ENCODE assay signal across 8 mouse cellular contexts in the genomic region with DNA sequence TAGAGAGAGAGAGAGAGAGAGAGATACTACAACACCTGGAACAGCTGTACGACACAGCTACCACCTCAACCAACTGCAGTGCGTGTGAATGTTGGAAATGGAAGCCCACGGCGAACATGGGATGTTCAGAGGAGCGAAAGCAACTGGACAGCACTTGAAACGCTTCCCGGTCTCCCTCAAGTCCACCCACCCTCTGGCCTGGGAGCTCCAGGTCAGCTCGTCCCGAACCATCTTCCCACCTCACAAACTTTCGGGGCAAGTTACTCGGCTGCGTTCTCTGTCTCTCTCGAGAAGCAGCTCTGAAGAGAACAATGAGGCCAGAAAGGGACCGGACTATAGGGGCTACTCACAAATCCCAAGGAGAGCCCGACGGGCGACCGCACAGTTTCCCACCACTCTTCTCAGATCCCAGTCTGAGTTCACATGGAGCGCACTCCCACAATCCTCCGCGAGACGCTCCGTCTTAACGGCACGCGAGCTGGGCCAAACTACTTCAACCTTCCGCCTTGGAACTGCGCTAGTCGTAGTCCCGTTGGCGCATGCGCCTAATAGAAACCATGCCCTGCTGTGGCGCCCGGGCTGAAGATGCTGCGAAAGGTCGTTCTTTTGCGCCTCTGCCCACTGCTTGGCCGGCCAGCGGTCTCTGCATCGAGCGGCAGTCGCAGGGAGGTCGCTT. TPM values are rescaled to one million over a fixed set of nuclear protein-coding genes. Genes with fewer than 3 reads are reported as not detected.
DNase-seq lines count a peak whose midpoint lies in the region; ATAC-seq and TF ChIP-seq lines count a peak whose summit lies in the region.

TSS of gene Esf1 (minus strand) at position 438 of the 676 bp plus-strand sequence.
TSS of gene Ndufaf5 (plus strand) at position 523 of the 676 bp plus-strand sequence.

- intact Hi-C loops in heart, adult 2 months (cut with DNase I), result loop anchor here (2.0 to 10.0 kb wide), 2 partner anchors 103 to 225 kb away; partner anchors contain the start of genes Macrod2 and Tasp1

- peak; percentile 80 for TF ChIP-seq POLR2A in heart, adult 2 months (IDR thresholded peaks at IDR 0.05; ENCODE audit: insufficient read depth, low read depth, low read length)

- peak within 1 kb of the TSS; percentile 69 for H3K4me2 ChIP-seq in embryonic facial prominence, embryonic 14.5 days (ENCODE audit: low read depth, low read length)
- H3K4me2 ChIP-seq in limb, embryonic 13.5 days (replicated peaks), result peak within 1 kb of the TSS; percentile 88
- H3K4me2 ChIP-seq in midbrain, embryonic 16.5 days (ENCODE audit: low read length), result peak within 1 kb of the TSS; percentile 84

- H3K9me3 ChIP-seq in embryonic facial prominence, embryonic 14.5 days (ENCODE audit: control insufficient read depth, low read length), result no peaks in the 10 kb centered on the region
- no peaks in the 10 kb centered on the region for H3K9me3 ChIP-seq in limb, embryonic 13.5 days
- no peaks in the 10 kb centered on the region for H3K9me3 ChIP-seq in midbrain, embryonic 16.5 days (replicated peaks; ENCODE audit: control insufficient read depth, low read length, poor library complexity, severe bottlenecking)

- DNase-seq in 3T3-L1 (ENCODE audit: low read depth, low spot score), result peak; percentile 99
- peak; percentile 93 for DNase-seq in adrenal gland, postnatal 4 days (ENCODE audit: low spot score in 2 of 2)
- DNase-seq in embryonic facial prominence, embryonic 14.5 days (ENCODE audit: low spot score), result peak; percentile 99
- peak; percentile 97 to 98 for DNase-seq in heart, adult 2 months
- DNase-seq in kidney, adult 8-10 months, result peak; percentile 96 to 99
- peak; percentile 92 to 96 for DNase-seq in spleen, postnatal 10 days (ENCODE audit: low spot score in 2 of 2)

- no peaks in the 10 kb centered on the region for H3K27me3 ChIP-seq in embryonic facial prominence, embryonic 14.5 days (replicated peaks; ENCODE audit: control insufficient read depth, insufficient read depth, low read length)
- H3K27me3 ChIP-seq in heart, adult 2 months (ENCODE audit: control insufficient read depth, insufficient read depth, low read length), result no peaks in the 10 kb centered on the region
- no peaks in the 10 kb centered on the region for H3K27me3 ChIP-seq in limb, embryonic 13.5 days
- no peaks in the 10 kb centered on the region for H3K27me3 ChIP-seq in midbrain, embryonic 16.5 days (ENCODE audit: control insufficient read depth, insufficient read depth, low read depth, low read length)

- H3K4me3 ChIP-seq in embryonic facial prominence, embryonic 14.5 days (ENCODE audit: low read depth, low read length), result peak within 1 kb of the TSS; percentile 76
- H3K4me3 ChIP-seq in heart, adult 2 months, result peak within 1 kb of the TSS; percentile 91
- H3K4me3 ChIP-seq in limb, embryonic 13.5 days, result peak within 1 kb of the TSS; percentile 90
- H3K4me3 ChIP-seq in midbrain, embryonic 16.5 days (ENCODE audit: low read depth, low read length), result peak within 1 kb of the TSS; percentile 84

- H3K36me3 ChIP-seq in embryonic facial prominence, embryonic 14.5 days (ENCODE audit: control insufficient read depth, insufficient read depth, low read length), result peaks cover 24% of the 10 kb centered on the region
- H3K36me3 ChIP-seq in heart, adult 2 months (ENCODE audit: control insufficient read depth, insufficient read depth, low read length), result peaks cover 1% of the 10 kb centered on the region
- peaks cover 23% of the 10 kb centered on the region for H3K36me3 ChIP-seq in limb, embryonic 13.5 days
- H3K36me3 ChIP-seq in midbrain, embryonic 16.5 days (ENCODE audit: control insufficient read depth, insufficient read depth, low read length), result peaks cover 8% of the 10 kb centered on the region

- TF ChIP-seq EP300 in heart, adult 2 months (IDR thresholded peaks at IDR 0.05; ENCODE audit: insufficient read depth, low read depth, low read length), result peak; percentile 85

- no peak for TF ChIP-seq CTCF in heart, adult 2 months (IDR thresholded peaks at IDR 0.05)

- ATAC-seq in embryonic facial prominence, embryonic 14.5 days (ENCODE audit: low read depth), result peak; percentile 99
- peak; percentile 99 for ATAC-seq in limb, embryonic 13.5 days (ENCODE audit: low FRiP score, low read depth)
- ATAC-seq in midbrain, embryonic 16.5 days, result peak; percentile 98

- H3K79me2 ChIP-seq in heart, adult 2 months (replicated peaks; ENCODE audit: control insufficient read depth, insufficient read depth, low read length), result no peaks in the 10 kb centered on the region; the same call in 1 of the 2 replicates

- peak within 1 kb of the TSS; percentile 82 for H3K9ac ChIP-seq in embryonic facial prominence, embryonic 14.5 days (ENCODE audit: low read depth, low read length)
- peak within 1 kb of the TSS; percentile 79 for H3K9ac ChIP-seq in heart, adult 2 months (ENCODE audit: low read depth, low read length)
- peak within 1 kb of the TSS; percentile 90 for H3K9ac ChIP-seq in limb, embryonic 13.5 days
- H3K9ac ChIP-seq in midbrain, embryonic 16.5 days (ENCODE audit: low read depth, low read length), result peak within 1 kb of the TSS; percentile 92

- H3K27ac ChIP-seq in embryonic facial prominence, embryonic 14.5 days (replicated peaks; ENCODE audit: low read depth, low read length), result peak within 1 kb of the TSS; percentile 75
- H3K27ac ChIP-seq in heart, adult 2 months, result peak within 1 kb of the TSS; percentile 79
- peak within 1 kb of the TSS; percentile 77; the same call in 1 of the 2 replicates for H3K27ac ChIP-seq in limb, embryonic 13.5 days
- H3K27ac ChIP-seq in midbrain, embryonic 16.5 days (ENCODE audit: low read length), result peak within 1 kb of the TSS; percentile 85

- WGBS in embryonic facial prominence, embryonic 14.5 days, result under 1% methylated on average over 43 of the region's 43 CpGs
- under 1% methylated on average over 43 of the region's 43 CpGs for whole genome bisulfite sequencing in heart, adult 2 months
- under 1% methylated on average over 43 of the region's 43 CpGs for WGBS in limb, embryonic 13.5 days
- WGBS in midbrain, embryonic 16.5 days, result under 1% methylated on average over 43 of the region's 43 CpGs

- peaks cover 4% of the 10 kb centered on the region; the same call in 1 of the 2 replicates for H3K4me1 ChIP-seq in embryonic facial prominence, embryonic 14.5 days (ENCODE audit: control insufficient read depth, insufficient read depth, low read length)
- no peaks in the 10 kb centered on the region; the same call in 1 of the 2 replicates for H3K4me1 ChIP-seq in heart, adult 2 months (ENCODE audit: control insufficient read depth, insufficient read depth, low read length)
- peaks cover 20% of the 10 kb centered on the region for H3K4me1 ChIP-seq in limb, embryonic 13.5 days
- H3K4me1 ChIP-seq in midbrain, embryonic 16.5 days (ENCODE audit: control insufficient read depth, insufficient read depth, low read length), result peaks cover 22% of the 10 kb centered on the region

RNA-seq across cellular contexts. Expression of gene Esf1, which starts in this region (rescaled TPM):
- total RNA-seq in adrenal gland, postnatal 4 days (2021), result 10 to 100 TPM; 26.7 to 27.4 TPM
- polyA plus RNA-seq in embryonic facial prominence, embryonic 14.5 days (2014; fragmentation: Nextera tagmentation; extraction: Ambion mirVana), result 17.8 and 20.8 TPM in 2 replicates
- 10 to 100 TPM; 12.2 TPM for total RNA-seq in heart, adult 2 months (2021)
- polyA plus RNA-seq in heart, adult 2 months (2012; rRNA removed), result 1.1 and 2.2 TPM in 2 replicates
- 27.3 and 30.3 TPM in 2 replicates for polyA plus RNA-seq in limb, embryonic 13.5 days (2015; fragmentation: Nextera tagmentation; extraction: Ambion mirVana)
- polyA plus RNA-seq in midbrain, embryonic 16.5 days (2015; fragmentation: Nextera tagmentation; extraction: Ambion mirVana), result 15.6 and 16.4 TPM in 2 replicates

RNA-seq across cellular contexts. Expression of gene Ndufaf5, which starts in this region (rescaled TPM):
- total RNA-seq in adrenal gland, postnatal 4 days (2021), result 10 to 100 TPM; 18.1 to 19.5 TPM
- polyA plus RNA-seq in embryonic facial prominence, embryonic 14.5 days (2014; fragmentation: Nextera tagmentation; extraction: Ambion mirVana), result 22.5 and 26.9 TPM in 2 replicates
- total RNA-seq in heart, adult 2 months (2021), result 10 to 100 TPM; 29.7 to 35.3 TPM
- 10.5 and 15.2 TPM in 2 replicates for polyA plus RNA-seq in heart, adult 2 months (2012; rRNA removed)
- 29.1 and 32.1 TPM in 2 replicates for polyA plus RNA-seq in limb, embryonic 13.5 days (2015; fragmentation: Nextera tagmentation; extraction: Ambion mirVana)
- polyA plus RNA-seq in midbrain, embryonic 16.5 days (2015; fragmentation: Nextera tagmentation; extraction: Ambion mirVana), result 53.2 and 62.6 TPM in 2 replicates

Comparison
In these comparisons a context has a peak if more than half of its experiments do, and no peak if none do; other contexts are left out.
1. Peak in every context shown above with its lines: DNase-seq, ATAC-seq, H3K4me3 ChIP-seq and H3K27ac ChIP-seq.